Mouse (Mus musculus) T-helper 1 cell (primary cell): Measurements from ENCODE around the gene Colec11.

Source experiments
- in situ Hi-C: fragments of 300-600 bp; cut with MboI, MseI; formaldehyde crosslinking; loops from one replicate; pipeline ENCODE4 v1.15.1; 2025; ENCODE audit warnings: high pct_unique_total_duplicates

Gene Colec11

GRCm38 (mm10) chr12:28623195-28623594, at the start of gene Colec11:
Gene Colec11 (minus strand): TSS chr12:28623377.
- in situ Hi-C loops = no loop called here

GRCm38 (mm10) chr12:28667287-28667686, 44.1 kb upstream of the Colec11 start:
- in situ Hi-C loops = no loop called here

- in situ Hi-C loops = no loop called here
Observed at GRCm38 (mm10) chr12:28666734-28667133, 43.6 kb upstream of the Colec11 start.

DNA sequence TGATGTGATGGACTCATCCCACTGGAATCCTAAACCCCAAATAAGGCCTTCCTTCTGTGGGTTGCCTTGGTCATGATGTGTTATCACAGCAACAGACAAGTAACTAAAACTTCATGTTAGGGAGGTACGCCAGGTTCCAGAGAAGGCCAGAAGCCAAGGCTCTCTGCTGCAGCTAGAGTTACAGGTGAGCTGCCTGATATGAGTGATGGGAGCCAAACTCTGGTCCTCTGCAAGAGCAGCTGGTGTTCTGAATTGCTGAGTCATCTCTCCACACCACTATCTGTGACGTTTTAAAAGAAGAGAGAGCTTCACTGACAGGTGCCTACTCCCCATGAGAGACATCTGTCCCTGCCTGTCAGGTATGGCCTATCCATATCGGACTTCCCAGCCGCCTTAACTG, 39.5 kb upstream of the Colec11 start:
- in situ Hi-C loops = no loop called here

DNA sequence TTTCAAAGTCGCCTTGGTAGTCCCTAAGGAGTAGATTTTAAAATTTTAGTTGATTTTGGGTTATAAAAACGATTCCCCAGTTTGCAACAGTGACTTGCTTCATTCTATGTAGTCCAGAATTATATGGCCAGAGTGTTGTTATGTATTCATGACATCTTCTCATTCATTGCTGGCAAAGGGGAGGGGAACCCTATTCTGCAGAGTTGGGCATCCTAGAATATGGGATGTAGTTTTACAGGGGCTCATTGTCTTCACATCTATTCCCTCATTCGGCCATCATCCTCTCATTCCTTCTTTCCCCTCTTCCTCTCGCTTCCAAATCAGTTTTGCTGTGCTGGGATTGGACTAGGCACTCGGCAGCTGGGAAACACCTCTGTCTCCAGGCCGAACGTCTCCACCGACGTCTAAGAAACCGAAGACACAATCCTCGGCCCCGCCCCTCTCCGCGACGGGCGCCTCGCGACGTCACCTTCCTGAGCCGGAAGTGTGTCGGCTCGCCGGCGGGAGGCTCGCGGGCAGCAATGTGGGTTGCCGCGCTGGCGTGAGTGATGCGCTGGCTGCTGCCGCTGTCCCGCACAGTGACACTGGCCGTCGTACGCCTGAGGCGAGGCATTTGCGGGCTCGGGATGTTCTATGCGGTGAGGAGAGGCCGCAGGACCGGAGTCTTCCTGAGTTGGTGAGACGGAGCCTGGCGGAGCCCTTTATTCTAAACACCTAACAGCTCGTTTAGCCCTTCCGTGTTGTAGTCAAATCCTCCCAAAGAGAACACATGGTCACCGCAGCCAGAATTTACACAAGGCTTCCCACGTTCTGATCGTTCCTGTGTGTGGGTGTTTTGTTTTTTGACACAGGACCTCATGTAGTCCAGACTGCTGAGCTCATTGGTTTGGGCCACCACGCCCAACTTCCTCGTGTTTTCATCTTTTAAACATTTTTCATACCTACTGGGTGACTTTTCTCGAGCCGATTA, 26.2 kb upstream of the Colec11 start, which contains the start of gene Rnaseh1:
Gene Rnaseh1 (plus strand): TSS at position 462 of the 970 bp plus-strand sequence.
- in situ Hi-C loops = loop anchor here (25.0 kb wide), 1 partner anchor 1938 kb away; the partner anchor contains the start of gene Tmem18

DNA sequence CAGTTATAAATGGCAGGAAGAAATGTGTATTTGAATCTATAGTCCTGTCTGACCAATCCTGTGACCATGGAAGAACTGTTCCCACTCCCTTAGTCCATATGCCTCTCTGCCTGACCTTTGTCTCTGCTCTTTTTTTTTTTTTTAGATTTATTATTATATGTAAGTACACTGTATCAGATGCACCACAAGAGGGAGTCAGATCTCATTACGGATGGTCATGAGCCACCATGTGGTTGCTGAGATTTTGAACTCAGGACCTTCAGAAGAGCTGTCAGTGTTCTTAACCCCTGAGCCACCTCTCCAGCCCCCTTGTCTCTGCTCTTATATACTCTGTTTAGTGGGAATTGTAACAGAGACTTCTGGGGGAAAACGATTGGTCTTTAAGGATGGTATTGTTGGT, 15.6 kb upstream of the Colec11 start:
- in situ Hi-C loops = loop anchor here (5.0 to 25.0 kb wide), 2 partner anchors 109 to 1949 kb away; partner anchors contain the start of gene Tmem18

DNA sequence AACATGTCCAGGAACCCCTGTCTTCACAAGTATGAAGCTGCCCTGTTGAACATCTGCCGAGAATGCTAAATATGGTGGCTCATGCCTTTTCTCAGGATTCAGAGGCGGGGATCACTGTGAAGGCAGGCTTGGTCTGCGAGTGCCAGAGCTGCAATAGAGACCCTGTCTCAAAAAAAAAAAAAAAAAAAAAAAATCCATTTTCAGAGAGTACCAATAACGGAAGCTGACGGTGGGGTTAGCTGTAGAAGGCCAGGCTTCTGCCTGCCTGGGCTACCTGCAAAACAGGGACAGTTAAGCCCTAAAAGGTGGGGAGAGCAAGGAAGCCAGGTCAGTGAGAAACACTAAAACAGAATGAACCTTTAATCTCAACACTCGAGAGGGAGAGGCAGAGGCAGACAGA, 13.4 kb upstream of the Colec11 start:
- in situ Hi-C loops = loop anchor here (5.0 to 25.0 kb wide), 2 partner anchors 111 to 1951 kb away; partner anchors contain the start of gene Tmem18

DNA sequence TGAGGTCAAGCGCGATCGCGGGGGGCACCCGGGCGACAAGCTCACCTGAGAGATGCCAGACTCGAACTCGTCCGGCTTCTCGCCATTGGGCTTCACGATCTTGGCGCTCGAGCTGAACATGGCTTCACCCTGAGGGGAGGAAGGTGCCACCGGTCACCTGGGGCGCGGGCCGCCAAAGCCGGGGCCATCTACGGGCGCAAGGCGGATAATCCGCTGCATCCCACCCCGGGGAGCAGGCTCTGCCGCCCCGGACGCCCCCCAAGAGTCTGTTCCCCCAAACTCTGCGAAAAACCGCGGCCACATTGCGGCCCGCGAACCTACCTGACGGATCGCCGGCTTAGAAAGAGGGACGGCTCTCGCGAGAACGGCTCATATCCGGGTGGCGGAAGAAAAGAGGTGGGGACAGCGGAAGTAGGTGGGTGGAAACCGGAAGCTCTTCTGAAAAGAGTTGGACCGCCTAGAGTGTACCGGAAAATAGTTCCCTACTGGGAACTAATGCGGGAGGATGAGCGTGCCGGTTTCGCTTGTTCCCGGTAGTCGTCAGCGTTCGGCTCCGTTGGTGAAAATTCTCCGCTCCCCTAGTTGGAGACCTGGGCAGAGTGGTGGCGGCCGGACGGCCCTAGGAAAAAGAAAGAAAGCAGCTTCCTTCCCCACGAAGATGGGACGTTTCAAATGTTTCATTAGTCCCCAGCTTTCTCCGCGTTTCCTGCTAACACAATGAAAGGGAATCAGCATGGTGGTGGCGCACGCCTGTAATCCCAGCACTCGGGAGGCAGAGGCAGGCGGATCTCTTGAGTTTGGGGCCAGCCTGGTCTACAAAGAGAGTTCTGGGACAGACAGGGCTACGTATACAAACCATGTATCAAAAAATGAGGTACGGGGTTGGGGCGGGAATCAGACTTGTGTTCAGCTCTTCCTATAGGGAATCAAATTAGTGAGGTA, 12.6 kb upstream of the Colec11 start, which contains the start of gene Rps7:
Gene Rps7 (minus strand): TSS at position 419 of the 942 bp plus-strand sequence.
- in situ Hi-C loops = loop anchor here (5.0 to 25.0 kb wide), 2 partner anchors 111 to 1951 kb away; partner anchors contain the start of gene Tmem18

DNA sequence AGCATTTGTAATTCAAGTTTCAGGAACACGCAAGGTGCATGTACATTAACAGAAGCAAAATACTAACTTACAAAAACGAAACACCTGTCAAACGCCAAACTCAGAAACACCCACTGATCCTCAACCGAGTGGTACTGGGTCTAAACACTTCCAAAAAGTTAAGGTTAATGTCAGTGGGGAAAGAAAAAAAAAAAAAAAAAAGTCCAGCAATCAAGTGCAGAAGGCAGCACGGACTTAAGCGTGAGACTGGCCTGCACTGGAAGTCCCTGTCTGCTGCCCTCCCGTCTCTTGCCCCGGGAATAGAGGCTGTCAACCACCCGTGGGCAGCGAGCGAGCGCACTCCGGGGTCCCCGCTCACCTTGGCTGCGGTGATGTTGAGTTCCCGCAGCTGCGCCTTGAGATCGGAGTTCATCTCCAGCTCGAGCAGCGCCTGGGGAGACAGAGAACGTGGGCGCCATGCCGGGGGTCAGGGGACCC, 11.9 kb upstream of the Colec11 start:
- in situ Hi-C loops = loop anchor here (5.0 to 25.0 kb wide), 2 partner anchors 112 to 1952 kb away; partner anchors contain the start of gene Tmem18

DNA sequence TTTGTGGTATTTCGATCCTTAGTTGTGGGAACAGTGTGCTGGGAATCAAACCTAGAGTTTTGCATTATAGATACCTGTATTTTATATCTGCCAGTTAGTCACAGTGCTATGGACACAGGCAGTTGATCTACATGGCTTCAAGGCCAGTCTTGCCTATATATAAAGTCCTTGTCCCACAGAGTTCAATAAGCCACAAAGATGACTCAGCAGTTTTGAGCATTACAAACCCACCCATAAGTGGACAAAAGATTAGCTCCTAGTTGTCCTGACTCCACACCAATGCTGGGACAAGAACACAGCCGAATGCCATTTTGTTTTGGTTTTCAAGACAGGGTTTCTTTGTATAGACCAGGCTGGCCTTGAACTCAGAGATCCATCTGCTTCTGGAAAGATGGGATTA, 5.3 kb upstream of the Colec11 start:
- in situ Hi-C loops = loop anchor here (25.0 kb wide), 1 partner anchor 1959 kb away; the partner anchor contains the start of gene Tmem18

DNA sequence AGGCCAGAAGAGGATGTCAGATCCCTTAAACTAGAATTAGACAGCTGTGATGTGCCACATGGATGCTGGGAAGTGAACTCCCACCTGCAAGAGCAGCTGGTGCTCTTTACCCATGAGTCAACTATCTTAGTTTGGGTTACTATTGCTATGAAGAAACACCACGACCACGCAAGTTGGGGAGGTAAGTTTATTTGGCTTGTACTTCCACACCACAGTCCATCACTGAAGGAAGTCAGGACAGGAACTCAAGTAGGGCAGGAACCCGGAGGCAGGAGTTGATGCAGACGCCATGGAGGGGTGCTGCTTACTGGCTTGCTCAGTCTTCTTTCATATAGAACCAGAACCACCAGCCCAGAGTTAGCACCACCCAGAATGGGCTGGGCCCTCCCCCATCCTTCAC, 3.9 kb upstream of the Colec11 start:
- in situ Hi-C loops = loop anchor here (25.0 kb wide), 1 partner anchor 1960 kb away; the partner anchor contains the start of gene Tmem18

DNA sequence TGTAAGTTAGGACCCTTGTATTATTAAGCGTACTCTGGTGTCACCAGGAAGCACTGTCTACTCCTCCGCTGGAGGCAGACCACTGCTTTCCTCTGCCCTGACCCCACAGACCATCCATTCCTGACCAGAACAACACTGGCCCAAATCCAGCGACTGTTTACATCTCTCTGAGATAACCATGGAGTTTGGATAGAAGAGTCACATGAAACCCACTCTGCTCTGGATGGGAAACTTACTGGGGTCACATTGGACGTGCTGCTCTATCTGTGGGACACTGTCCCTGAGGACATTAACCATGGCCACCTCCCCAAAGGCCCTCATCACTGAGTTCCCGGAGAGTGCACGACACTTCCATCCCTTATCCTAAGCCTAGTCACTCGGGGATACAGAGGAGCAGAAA, 2.2 kb upstream of the Colec11 start:
- in situ Hi-C loops = loop anchor here (25.0 kb wide), 1 partner anchor 1962 kb away; the partner anchor contains the start of gene Tmem18

GRCm38 (mm10) chr12:28624251-28624650, 1.1 kb upstream of the Colec11 start:
- in situ Hi-C loops = no loop called here

DNA sequence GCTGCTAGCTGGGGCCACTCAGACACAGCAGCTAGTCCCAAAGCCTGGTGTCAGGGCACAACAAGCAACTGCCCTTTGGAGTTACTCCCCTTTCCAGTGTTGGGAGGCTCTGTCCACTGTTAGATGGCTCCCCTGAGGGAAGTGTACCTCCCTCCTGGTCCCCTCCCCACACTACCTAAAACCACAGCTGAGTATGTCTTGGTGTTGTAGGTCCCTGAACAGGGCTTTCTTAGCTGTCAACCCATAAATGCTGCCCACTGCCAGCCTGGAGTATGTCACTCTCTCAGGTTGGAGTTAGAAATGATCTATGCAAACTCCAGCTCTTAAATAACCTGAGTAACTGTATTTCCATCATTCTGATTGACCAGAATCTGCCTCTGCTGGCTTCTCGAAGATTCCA, 536 bp downstream of the Colec11 start:
- in situ Hi-C loops = no loop called here

DNA sequence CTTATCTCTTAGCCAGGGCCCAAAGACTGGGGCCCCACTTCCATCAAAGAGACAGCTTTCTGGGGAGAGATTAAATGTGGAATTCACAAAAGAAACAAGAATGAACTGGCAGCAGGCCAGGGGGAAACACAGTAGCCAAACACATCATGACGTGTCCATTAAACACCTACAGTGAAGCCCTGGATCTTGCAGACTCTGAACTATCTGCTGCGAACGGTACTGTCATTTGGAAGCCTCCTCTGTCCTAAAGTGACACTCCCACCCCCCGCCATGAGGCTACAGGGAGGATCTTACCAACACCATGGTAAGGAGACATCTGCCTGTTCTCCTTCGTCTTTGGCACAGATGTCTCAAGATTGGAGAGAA, 1.0 kb downstream of the Colec11 start:
- in situ Hi-C loops = no loop called here

- in situ Hi-C loops = no loop called here
Observed at GRCm38 (mm10) chr12:28621451-28622166, 1.6 kb downstream of the Colec11 start.

DNA sequence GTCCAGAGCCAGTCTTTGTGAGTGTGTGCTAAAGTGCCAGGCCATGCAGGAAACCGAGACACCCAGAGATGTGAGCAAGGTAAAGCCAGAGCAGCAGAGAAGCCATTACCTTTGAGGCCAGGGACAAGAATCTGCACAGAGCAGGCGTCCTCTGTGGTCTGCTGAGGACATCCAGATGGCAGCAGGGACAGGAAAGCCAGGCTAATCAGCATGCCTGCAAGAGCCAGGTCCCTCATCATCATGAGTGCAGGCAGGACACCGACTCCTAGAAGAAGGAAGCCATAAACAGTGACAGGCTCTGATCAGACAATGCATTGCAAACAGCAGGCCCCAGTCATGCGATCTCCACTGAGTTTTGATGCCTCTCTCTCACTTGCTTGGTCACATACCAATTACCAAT, 5.9 kb downstream of the Colec11 start:
- in situ Hi-C loops = no loop called here

DNA sequence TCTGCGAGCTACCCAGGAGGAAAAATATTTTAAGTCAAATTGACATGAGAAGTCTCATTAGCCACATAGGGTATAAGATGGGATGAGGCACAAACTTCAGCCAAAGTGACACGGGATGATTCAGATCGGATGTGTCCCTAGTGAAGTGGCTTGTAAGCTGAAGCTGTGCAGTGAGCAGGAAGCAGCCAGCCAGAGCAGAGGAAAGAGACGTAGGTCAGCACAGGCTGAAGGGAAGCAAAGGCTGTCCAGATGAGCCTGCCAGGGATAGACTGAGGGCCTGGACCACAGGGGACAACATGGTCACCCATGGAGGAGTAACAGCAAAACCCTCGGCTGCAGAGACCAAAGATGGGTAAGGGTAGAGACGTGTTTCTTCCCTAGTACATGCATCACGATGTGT, 8.8 kb downstream of the Colec11 start:
- in situ Hi-C loops = no loop called here

DNA sequence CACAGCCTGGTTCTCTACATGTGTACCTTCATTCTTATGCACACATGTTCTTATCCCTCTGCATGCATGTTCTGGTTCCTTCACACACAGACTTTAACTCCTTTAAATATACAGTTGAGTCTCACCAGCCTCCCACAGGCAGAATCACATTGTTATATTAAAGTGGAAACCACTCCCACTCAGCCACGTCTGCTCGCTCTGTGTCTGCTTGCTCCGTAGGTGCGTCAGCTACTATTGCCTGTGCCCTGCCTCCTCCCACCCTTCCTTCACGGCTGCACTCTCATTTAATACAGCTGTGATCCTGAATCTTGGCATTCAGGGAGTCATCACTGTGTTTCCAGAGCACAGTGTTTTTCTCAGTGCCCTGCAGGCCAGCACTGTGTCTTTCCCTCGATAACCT, 10.8 kb downstream of the Colec11 start:
- in situ Hi-C loops = no loop called here

DNA sequence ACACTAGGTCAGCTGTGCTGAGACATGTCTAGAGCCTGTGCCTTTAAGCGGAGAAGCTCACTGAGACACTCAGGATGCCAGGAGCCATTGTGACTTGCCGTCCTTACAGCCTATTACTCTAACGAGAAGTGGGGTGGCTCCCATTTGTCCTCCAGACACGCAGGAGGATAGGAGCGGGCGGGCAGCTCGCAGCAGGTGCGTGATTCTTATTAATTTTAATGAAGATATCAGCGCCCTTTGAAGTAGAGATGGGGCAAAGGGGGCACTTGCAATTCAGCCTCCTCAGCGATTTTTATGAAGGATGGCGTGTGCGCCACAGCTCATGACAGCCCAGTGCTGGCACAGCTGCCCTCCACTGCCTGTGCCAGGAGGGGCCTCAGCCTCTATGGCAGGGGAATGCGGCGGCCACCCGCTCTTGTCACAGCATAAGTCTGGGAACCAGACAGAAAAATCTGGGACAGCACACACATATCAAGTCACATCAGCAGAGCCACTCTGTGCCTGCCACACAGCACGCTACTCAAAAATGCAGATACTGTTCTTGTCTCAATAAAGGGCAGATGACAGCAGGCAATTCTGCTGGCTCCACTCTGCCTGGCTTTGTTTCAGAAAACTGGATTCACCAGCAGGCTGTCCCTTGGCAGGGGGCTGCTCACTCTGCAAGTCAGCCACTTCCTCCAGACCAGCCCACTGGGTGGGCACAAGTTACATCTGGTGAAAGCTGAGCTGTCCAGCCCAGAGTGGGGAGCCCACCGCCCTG, 15.5 kb downstream of the Colec11 start:
- in situ Hi-C loops = no loop called here
